9 mouse cellular contexts compared by ENCODE assay signal in genomic region chrX:150440505-150441338, GRCm38 (mm10). TPM values are rescaled to one million over a fixed set of nuclear protein-coding genes. Genes with fewer than 3 reads are reported as not detected.
DNase-seq lines count a peak whose midpoint lies in the region; ATAC-seq lines count a peak whose summit lies in the region.
"Had no signal": no experiment of that assay in that cellular context is flagged by ENCODE, and none has a peak within 500 bp of the region (broad histone marks: within the 10 kb centered on the region; RNA-seq: fewer than 3 reads in every experiment).

No protein-coding gene starts in this region.

- H3K27me3 ChIP-seq in forebrain, embryonic 10.5 days (ENCODE audit: poor library complexity, severe bottlenecking) = no peaks in the 10 kb centered on the region
- H3K27me3 ChIP-seq in heart, embryonic 16.5 days (ENCODE audit: control insufficient read depth, insufficient read depth, low read length) = no peaks in the 10 kb centered on the region
- no peaks in the 10 kb centered on the region for H3K27me3 ChIP-seq in liver, embryonic 11.5 days (replicated peaks; ENCODE audit: control insufficient read depth, insufficient read depth, low read length)

- H3K4me1 ChIP-seq in brown adipose tissue, adult 24 weeks (ENCODE audit: control insufficient read depth, insufficient read depth, insufficient read length, low read length) = no peaks in the 10 kb centered on the region
- 0 out of 2 replicates have a peak, but pooled peaks cover 5% of the 10 kb centered on the region for H3K4me1 ChIP-seq in forebrain, embryonic 10.5 days
- H3K4me1 ChIP-seq in heart, embryonic 16.5 days (ENCODE audit: control insufficient read depth, insufficient read depth, low read length) = peaks cover 2% of the 10 kb centered on the region; the same call in 1 of the 2 replicates
- no peaks in the 10 kb centered on the region for H3K4me1 ChIP-seq in liver, embryonic 11.5 days (replicated peaks; ENCODE audit: control insufficient read depth, insufficient read depth, low read length)

- H3K9ac ChIP-seq in heart, embryonic 16.5 days (ENCODE audit: low read length) = peak overlapping the region; percentile 46; the same call in 1 of the 2 replicates
- no peak overlapping the region for H3K9ac ChIP-seq in liver, embryonic 11.5 days (ENCODE audit: low read depth, low read length)

- peak; percentile 72 for DNase-seq in CD4-positive helper T cell, adult 2 months (ENCODE audit: low read depth, low spot score)
- peak; percentile 75 for DNase-seq in forebrain, embryonic 10.5 days (ENCODE audit: extremely low spot score, low spot score)
- DNase-seq in kidney, postnatal 14 days = peak; percentile 82
- DNase-seq in liver, embryonic 11.5 days (ENCODE audit: low spot score) = peak; percentile 47
- peak; percentile 47 to 57 for DNase-seq in natural killer cell, adult 2 months (ENCODE audit: low spot score in 2 of 2)
- DNase-seq in spleen, postnatal 4 days (ENCODE audit: low spot score in 2 of 2) = peak; percentile 35 to 68

- H3K4me2 ChIP-seq in heart, embryonic 16.5 days (ENCODE audit: low read depth, low read length) = peak overlapping the region; percentile 64
- H3K4me2 ChIP-seq in liver, embryonic 11.5 days = peak overlapping the region; percentile 58

- ATAC-seq in heart, embryonic 16.5 days (replicated peaks; ENCODE audit: extremely low read depth, insufficient read depth, low FRiP score) = peak; percentile 63
- ATAC-seq in liver, embryonic 11.5 days (replicated peaks; ENCODE audit: low FRiP score) = 0 out of 2 replicates have a peak, but pooled peaks have one; percentile 60

- H3K4me3 ChIP-seq in brown adipose tissue, adult 24 weeks (ENCODE audit: insufficient read depth, low read depth, low read length) = peak overlapping the region; percentile 48
- peak overlapping the region; percentile 50 for H3K4me3 ChIP-seq in forebrain, embryonic 10.5 days
- H3K4me3 ChIP-seq in heart, embryonic 16.5 days (ENCODE audit: low read length) = peak overlapping the region; percentile 51
- H3K4me3 ChIP-seq in liver, embryonic 11.5 days (ENCODE audit: low read depth, low read length) = peak overlapping the region; percentile 39

- WGBS in forebrain, embryonic 10.5 days = 22% methylated on average over 18 of the region's 18 CpGs
- WGBS in heart, embryonic 16.5 days = 24% methylated on average over 18 of the region's 18 CpGs
- 29% methylated on average over 18 of the region's 18 CpGs for WGBS in liver, embryonic 11.5 days

- H3K27ac ChIP-seq in brown adipose tissue, adult 24 weeks (replicated peaks; ENCODE audit: low read depth, low read length) = no peak overlapping the region
- peak overlapping the region; percentile 84 for H3K27ac ChIP-seq in forebrain, embryonic 10.5 days
- H3K27ac ChIP-seq in heart, embryonic 16.5 days (ENCODE audit: low read length) = no peak overlapping the region
- no peak overlapping the region for H3K27ac ChIP-seq in liver, embryonic 11.5 days (ENCODE audit: low read depth, low read length)

- no peaks in the 10 kb centered on the region for H3K36me3 ChIP-seq in forebrain, embryonic 10.5 days (replicated peaks)
- no peaks in the 10 kb centered on the region for H3K36me3 ChIP-seq in heart, embryonic 16.5 days (ENCODE audit: control insufficient read depth, insufficient read depth)
- H3K36me3 ChIP-seq in liver, embryonic 11.5 days (ENCODE audit: control insufficient read depth, insufficient read depth, low read length) = no peaks in the 10 kb centered on the region

- H3K9me3 ChIP-seq in forebrain, embryonic 10.5 days = no peaks in the 10 kb centered on the region
- no peaks in the 10 kb centered on the region for H3K9me3 ChIP-seq in heart, embryonic 16.5 days (replicated peaks; ENCODE audit: control insufficient read depth, low read length)
- H3K9me3 ChIP-seq in liver, embryonic 11.5 days (ENCODE audit: control insufficient read depth, low read length) = no peaks in the 10 kb centered on the region
- H3K9me3 ChIP-seq: G1E had no signal

RNA-seq across cellular contexts. Expression of gene Tmem29, which starts 18.2 kb away (rescaled TPM):
- polyA plus RNA-seq in brown adipose tissue, adult 24 weeks (2012; ENCODE audit: insufficient read depth, insufficient read length, missing spikeins) = 12.7 and 19.0 TPM in 2 replicates
- 36.3 and 37.5 TPM in 2 replicates for polyA plus RNA-seq in forebrain, embryonic 10.5 days (2016; fragmentation: Nextera tagmentation; extraction: Ambion mirVana)
- 13.1 and 14.6 TPM in 2 replicates for polyA plus RNA-seq in heart, embryonic 16.5 days (2015; fragmentation: Nextera tagmentation; extraction: Ambion mirVana)
- polyA plus RNA-seq in liver, embryonic 11.5 days (2014; fragmentation: Nextera tagmentation; extraction: Ambion mirVana) = 24.2 and 28.1 TPM in 2 replicates
